Mouse (Mus musculus): ENCODE measurements around the gene Mat2a. TPM values are rescaled to one million over a fixed set of nuclear protein-coding genes. Genes with fewer than 3 reads are reported as not detected.

Gene Mat2a
- polyA plus RNA-seq (2014; fragmentation: Illumina TruSeq; extraction: RNeasy Lipid Tissue Mini Kit (QIAGEN cat#74804); ENCODE audit: low read depth, low replicate concordance): 592 TPM

GRCm38 (mm10) chr6:72439355-72440185 is at the start of gene Mat2a:
Gene Mat2a, minus strand, starts transcription at chr6:72439558.

GRCm38 (mm10) chr6:72414076-72414756 is 25.1 kb downstream of the Mat2a start, which contains the start of gene Ggcx:
Gene Ggcx, plus strand, starts transcription at chr6:72414308.

GRCm38 (mm10) chr6:72389941-72390771 is 49.2 kb downstream of the Mat2a start, which contains the start of gene Vamp8:
Gene Vamp8, minus strand, starts transcription at chr6:72390703.

Other genes with a start within 250 kb of the Mat2a start
- gene Atoh8, start 204.0 kb downstream of the Mat2a start, polyA plus RNA-seq (2014; fragmentation: Illumina TruSeq; extraction: RNeasy Lipid Tissue Mini Kit (QIAGEN cat#74804); ENCODE audit: low read depth, low replicate concordance): not detected
- gene Sftpb, start 134.9 kb downstream of the Mat2a start, polyA plus RNA-seq (2014; fragmentation: Illumina TruSeq; extraction: RNeasy Lipid Tissue Mini Kit (QIAGEN cat#74804); ENCODE audit: low read depth, low replicate concordance): not detected
- gene Usp39, start 94.4 kb downstream of the Mat2a start, polyA plus RNA-seq (2014; fragmentation: Illumina TruSeq; extraction: RNeasy Lipid Tissue Mini Kit (QIAGEN cat#74804); ENCODE audit: low read depth, low replicate concordance): 36.5 TPM
- 32.9 TPM for gene 0610030E20Rik, start 92.2 kb downstream of the Mat2a start, polyA plus RNA-seq (2014; fragmentation: Illumina TruSeq; extraction: RNeasy Lipid Tissue Mini Kit (QIAGEN cat#74804); ENCODE audit: low read depth, low replicate concordance)
- gene Tmem150a, start 84.1 kb downstream of the Mat2a start, polyA plus RNA-seq (2014; fragmentation: Illumina TruSeq; extraction: RNeasy Lipid Tissue Mini Kit (QIAGEN cat#74804); ENCODE audit: low read depth, low replicate concordance): 2.9 TPM
- 376 TPM for gene Rnf181, start 72.6 kb downstream of the Mat2a start, polyA plus RNA-seq (2014; fragmentation: Illumina TruSeq; extraction: RNeasy Lipid Tissue Mini Kit (QIAGEN cat#74804); ENCODE audit: low read depth, low replicate concordance)
- gene Vamp5, start 59.1 kb downstream of the Mat2a start, polyA plus RNA-seq (2014; fragmentation: Illumina TruSeq; extraction: RNeasy Lipid Tissue Mini Kit (QIAGEN cat#74804); ENCODE audit: low read depth, low replicate concordance): 0.53 TPM
- 120 TPM for gene Vamp8, start 48.9 kb downstream of the Mat2a start, polyA plus RNA-seq (2014; fragmentation: Illumina TruSeq; extraction: RNeasy Lipid Tissue Mini Kit (QIAGEN cat#74804); ENCODE audit: low read depth, low replicate concordance)
- 15.2 TPM for gene Ggcx, start 25.2 kb downstream of the Mat2a start, polyA plus RNA-seq (2014; fragmentation: Illumina TruSeq; extraction: RNeasy Lipid Tissue Mini Kit (QIAGEN cat#74804); ENCODE audit: low read depth, low replicate concordance)
- not detected for gene Sh2d6, start 82.1 kb upstream of the Mat2a start, polyA plus RNA-seq (2014; fragmentation: Illumina TruSeq; extraction: RNeasy Lipid Tissue Mini Kit (QIAGEN cat#74804); ENCODE audit: low read depth, low replicate concordance)
- gene Capg, start 104.8 kb upstream of the Mat2a start, polyA plus RNA-seq (2014; fragmentation: Illumina TruSeq; extraction: RNeasy Lipid Tissue Mini Kit (QIAGEN cat#74804); ENCODE audit: low read depth, low replicate concordance): 1.1 TPM
- 10.3 TPM for gene Elmod3, start 158.9 kb upstream of the Mat2a start, polyA plus RNA-seq (2014; fragmentation: Illumina TruSeq; extraction: RNeasy Lipid Tissue Mini Kit (QIAGEN cat#74804); ENCODE audit: low read depth, low replicate concordance)
- gene Retsat, start 158.9 kb upstream of the Mat2a start, polyA plus RNA-seq (2014; fragmentation: Illumina TruSeq; extraction: RNeasy Lipid Tissue Mini Kit (QIAGEN cat#74804); ENCODE audit: low read depth, low replicate concordance): 55.2 TPM
- 515 TPM for gene Tgoln1, start 177.4 kb upstream of the Mat2a start, polyA plus RNA-seq (2014; fragmentation: Illumina TruSeq; extraction: RNeasy Lipid Tissue Mini Kit (QIAGEN cat#74804); ENCODE audit: low read depth, low replicate concordance)